Mouse (Mus musculus) retina, postnatal 1 day (tissue): Measurements from ENCODE around the gene Dok5.

Source experiments
- DNase-seq: peaks from one replicate; pipeline ENCODE4 v3.0.0-alpha.2; 2012

Dok5 gene

DNA sequence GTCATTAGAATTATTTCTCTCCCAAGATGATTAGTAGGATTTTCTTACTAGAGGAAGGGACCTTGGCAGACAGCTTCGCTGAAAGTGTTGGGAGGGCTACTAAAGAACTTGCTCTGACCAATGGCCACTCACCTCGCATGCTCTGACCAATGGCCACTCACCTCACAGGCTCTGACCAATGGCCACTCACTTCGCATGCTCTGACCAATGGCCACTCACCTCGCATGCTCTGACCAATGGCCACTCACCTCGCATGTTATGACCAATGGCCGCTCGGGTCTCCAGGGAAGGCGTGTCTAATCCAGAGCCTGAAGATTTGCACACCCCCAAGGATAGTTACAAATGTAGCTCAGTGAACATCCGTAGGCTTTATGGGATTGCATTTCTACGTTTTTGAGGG is 131.6 kb downstream of the Dok5 start:
- no peak for DNase-seq

DNA sequence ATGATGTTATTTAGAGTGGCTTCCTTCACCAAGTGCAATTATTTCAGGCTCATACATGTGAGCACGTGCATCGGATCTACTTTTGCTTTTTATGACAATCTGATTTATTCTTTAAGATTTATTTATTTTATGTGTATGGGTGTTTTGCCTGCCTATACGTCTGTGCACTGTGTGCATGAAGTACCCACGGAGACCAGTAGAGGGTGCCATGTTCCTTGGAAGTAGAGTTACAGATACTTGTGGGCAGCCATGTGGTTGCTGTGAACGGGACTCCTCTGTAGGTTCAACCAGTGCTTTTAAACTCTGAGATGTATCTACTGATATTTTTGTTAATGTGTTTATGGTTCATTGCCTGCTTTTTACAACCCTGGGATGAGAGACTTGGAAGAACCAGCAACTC is 132.4 kb downstream of the Dok5 start:
- peak; percentile 28 for DNase-seq

DNA sequence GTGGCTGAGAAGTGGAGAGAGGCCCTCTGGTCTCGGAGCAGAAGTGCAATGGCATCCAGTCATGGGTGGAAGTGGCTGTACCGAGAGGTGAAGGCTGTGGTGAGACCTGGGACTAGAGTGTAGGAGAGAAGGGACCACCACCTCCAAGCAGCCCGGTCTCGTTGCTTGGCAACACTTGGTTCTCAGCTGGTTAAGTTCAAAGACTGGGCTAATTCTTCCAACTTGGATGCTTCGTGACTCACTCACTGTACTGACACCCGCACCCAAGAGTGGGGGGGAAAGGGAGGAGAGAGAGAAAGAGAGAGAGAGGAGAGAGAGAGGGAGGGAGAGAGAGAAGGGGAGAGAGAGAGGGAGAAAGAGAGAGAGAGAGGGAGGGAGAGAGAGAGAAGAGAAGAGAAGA is 133.2 kb downstream of the Dok5 start:
- DNase-seq = no peak

DNA sequence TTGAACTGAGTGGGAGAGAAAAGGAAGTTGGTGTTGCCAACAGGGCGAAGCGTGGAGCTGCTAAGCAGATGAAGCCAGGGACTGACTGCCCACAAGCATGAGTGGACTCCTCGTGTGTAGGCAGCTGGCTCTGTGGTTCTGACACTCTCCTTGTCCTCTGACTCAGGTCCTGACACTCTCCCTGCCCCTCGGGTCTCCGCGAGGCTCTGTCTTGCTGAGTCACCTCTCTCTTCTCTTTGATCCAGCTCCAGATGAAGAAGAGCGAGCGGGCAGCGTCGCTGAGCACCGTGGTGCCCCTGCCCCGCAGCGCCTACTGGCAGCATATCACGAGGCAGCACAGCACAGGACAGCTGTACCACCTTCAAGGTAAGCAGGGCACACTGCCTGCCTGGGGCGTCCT is 139.0 kb downstream of the Dok5 start:
- no peak for DNase-seq

DNA sequence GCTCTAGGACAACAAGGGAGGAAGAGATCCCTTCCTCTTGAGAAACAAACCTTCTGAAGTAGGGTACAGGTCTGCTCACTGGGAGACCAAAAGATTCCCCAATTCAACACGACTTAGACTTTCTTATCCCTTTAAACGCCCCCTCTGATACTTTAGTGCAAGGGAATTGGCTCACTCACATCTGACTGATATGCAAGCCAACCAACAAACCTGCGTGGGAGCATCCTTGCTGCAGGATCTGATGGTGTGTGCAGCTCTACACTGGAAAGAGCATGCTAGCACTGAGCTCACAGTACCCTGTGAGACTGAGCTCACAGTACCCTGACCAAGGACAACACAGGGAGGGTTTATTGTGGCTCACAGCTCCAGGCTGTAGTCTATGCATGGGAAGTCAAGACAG is 139.9 kb downstream of the Dok5 start:
- no peak for DNase-seq

DNA sequence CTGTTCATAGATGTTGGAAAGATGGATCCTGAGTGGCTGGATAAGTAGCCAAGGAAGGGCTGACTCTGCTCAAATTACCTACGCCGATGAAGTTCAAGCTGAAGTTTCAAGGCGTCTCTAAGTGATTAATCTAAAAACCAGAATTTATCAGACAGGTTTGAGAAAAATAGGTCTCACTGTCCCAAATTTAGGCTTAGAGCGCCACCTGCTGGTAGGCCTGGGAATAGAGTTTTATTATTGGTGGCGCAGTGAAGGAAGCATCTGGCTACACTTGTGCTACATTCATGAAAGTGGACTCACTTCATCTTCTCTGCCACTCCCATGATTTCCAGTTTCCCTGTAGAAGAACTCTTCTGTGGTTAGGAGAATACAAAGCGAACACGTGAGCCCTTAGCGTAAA is 141.8 kb downstream of the Dok5 start:
- peak; percentile 76 for DNase-seq

DNA sequence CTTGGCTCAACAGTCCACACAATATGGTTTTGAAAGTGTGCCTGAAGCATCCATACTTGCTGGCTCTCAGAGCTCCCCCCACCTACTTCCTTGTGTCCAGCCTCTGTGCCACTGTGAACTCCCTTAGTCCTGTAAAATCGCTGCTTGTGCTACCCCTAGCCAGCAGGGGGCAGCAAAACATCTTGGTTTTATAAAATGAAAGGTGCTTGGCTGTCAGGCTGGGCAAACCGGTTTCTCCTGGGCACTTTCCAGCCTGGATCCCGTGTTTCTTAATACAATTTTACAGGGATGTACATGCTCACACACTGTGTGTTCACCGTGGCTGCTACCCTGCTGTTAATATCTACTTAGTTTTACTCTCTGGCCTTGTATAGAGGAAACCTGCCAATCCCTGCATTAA is 145.9 kb downstream of the Dok5 start:
- peak; percentile 88 for DNase-seq

DNA sequence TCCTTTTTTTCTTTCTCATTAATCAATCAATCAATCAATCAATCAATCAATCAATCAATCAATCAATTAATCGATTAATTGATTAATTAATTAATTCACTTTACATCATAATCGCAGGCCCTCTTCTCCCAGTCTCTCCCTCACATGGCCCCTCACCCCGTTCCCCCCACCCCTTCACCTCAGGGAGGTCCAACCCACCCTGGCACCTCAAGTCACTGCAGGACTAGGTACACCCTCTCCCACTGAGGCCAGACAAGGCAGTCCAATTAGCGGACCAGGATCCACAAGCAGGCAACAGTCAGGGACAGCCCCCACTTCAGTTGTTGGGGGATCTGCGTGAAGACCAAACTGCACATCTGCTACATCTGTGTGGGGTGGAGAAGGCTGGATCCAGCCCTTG is 146.3 kb downstream of the Dok5 start:
- no peak for DNase-seq

DNA sequence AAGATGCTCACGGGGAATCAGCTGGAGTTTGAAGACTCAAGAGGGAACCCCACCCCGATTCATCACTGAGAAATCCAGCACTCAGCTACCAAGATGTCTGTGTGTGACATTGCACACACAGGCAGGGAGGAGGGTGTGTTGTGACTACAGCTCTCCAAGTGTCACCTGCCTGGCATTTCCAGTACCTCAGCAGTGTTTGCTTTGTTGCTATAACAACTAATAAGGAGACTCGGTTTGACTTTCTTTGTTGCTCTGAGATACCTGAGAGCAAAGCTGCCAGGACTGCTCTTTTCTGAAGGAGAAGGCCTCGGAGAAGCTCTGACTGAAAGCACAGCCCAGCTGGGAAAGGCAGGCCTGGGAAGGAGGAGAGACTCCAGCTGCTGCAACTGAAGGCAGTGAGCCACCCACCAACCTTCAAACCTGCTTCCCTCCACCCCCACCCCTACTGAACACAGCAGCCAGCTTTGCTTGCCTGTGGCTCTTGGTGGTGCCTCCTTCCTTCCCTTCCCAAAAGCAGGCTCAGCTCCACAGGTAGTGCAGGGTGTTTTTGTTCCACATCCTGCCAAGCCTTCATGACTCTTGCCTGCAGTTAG is 152.7 kb downstream of the Dok5 start:
- DNase-seq = no peak

DNA sequence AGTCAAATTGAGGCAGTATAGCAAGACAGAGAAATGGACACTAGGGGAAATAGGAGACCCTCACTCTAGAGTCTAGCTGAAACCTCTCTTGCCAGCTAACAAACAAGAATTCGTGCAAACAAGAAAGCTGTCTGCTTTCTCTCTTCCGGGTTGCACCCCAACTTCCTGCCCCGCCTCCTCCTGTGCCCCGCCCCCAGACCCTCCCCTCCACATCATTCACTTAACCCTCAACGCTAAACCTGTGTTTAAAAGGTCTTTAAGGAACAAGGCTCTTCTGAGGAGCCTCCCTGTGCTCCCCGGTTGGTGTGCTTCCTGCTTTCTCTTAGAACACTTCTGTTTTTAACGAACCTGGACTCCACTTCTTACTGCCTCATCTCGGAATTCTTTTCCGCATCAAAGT is 156.4 kb downstream of the Dok5 start:
- DNase-seq = no peak

DNA sequence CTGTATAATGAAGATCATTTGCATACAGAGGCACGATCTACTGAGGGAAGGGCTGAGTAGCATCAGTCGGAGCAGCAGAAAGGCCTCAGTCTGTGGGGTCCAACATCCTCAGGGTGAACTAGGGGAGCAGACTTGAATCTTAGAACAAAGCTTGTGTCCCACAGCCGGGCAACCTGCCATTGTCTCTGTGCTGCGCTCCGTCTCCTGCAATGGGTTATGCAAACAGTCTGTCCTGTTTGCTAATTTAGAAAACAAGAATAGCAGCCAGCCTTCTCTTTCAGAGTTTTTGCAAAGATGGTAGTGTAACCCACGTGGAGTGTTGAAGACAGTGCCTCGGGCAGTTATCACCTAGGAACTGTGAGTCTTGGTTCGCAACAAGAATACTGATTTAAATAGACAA is 163.5 kb downstream of the Dok5 start:
- DNase-seq = no peak

DNA sequence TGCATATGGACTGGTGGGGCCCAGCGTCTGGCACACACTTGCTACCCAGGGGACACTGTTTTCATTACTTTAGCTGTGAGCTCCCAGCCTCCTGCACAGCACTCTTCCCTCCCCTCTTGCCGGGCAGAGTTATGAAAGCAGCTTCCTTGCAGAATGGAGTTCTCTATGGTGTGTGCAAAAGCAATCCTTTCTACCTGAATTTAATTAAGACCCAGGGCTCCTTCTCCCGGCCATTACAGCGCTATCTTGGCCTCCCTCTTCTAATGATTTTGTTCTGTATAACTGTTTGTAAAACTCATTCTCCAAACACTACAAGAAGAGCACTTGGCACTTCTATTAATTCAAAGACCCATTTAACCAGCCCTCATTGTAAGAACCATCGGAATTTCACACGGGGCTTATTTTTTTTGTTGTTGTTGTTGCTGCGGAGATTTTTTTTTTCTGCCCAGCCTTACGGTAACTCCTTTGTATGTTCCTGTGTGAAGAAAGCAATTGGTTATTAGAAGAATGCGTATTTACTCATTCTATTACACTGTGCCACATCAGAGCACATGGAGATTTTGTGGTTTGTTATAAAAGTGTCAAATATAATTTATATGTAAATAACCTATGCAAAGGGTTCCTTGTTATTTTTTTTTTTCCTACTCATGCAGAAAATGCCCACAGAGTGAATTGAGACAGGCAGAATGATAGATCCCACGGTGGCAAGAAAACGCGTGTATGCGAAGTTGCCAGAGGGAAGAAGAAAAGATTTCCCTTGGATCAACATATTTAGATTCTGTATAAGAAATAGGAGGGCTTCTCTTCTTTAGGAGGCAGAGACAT is 170.8 kb downstream of the Dok5 start:
- DNase-seq = no peak

DNA sequence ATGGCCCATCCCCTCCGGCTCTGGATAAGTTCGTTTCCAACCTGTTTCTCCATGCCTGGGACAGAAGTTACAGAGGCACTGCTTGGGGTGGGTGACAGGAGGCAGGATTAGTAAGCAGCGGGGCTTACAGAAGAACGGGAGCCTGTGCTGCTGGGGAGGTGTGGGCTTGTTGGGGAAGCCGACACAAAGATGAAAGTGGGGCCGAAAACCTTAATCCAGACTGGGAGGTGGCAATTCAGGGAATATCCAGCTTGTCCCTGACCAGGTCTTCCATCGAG is 171.4 kb downstream of the Dok5 start:
- no peak for DNase-seq

DNA sequence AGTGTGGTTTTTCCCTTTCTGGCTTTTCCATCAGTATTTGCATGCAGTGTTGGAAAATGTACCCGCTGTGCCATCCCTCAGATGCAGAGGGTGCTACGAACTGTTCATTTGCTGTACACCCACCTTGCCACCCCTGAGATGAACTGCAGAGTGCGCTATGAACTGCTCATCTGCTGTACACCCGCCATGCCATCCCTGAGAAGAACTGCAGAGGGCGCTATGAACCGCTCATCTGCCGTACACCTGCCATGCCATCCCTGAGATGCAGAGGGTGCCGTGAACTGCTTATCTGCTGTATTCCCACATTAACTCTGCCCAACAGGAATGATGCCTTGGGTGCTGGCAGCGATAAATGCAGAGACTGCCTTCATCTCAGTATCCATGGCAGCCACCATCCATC is 171.8 kb downstream of the Dok5 start:
- DNase-seq = no peak

DNA sequence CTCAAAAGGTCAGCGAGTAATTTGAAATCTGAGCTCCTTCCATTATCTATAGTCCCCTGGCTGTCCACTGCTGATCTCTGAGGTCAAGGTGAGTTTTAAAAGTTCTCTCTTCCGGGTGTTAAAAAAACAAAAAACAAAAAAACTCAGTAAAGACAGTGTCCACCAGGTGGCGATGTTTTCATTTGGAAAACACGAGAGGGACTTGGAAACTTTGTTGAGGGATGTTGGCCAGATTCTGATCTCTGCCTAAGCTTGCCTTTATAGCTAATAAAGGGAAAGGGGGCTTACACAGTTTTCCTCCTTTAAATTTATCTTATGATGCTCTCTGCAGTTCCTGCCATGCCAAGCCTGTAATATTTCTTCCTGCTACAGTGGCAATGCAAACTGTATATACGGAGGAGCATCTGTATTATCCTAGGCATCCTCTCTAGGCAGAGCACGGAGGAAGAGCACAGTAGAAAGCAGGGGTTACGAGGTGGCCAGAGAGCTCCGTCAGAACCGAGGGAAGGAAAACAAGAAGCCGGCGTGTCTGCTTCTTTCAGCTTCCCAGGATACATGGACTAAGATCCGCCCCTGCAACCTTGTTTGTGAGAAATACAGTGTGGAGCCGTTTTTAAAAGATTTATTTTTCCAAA is 181.1 kb downstream of the Dok5 start:
- peak; percentile 69 for DNase-seq

DNA sequence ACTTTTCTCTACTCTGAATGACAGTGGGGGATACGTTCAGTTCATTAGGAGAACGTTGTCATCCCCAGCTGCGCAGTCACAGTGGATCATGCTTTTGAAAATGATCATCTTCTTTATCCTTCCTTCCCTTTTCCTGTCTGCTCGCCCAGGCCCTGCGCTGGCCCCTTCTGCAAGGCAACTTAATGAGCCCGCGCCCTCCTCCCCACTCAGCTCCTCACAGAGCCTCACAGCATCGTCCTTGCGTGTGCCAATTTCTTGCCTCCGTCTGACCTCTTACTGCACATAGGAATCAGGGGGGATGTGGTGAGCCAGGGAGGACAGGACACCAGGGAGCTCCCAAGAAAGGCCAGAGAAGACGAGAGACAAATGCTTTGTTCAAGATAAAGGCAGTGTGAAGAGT is 182.3 kb downstream of the Dok5 start:
- DNase-seq = no peak

DNA sequence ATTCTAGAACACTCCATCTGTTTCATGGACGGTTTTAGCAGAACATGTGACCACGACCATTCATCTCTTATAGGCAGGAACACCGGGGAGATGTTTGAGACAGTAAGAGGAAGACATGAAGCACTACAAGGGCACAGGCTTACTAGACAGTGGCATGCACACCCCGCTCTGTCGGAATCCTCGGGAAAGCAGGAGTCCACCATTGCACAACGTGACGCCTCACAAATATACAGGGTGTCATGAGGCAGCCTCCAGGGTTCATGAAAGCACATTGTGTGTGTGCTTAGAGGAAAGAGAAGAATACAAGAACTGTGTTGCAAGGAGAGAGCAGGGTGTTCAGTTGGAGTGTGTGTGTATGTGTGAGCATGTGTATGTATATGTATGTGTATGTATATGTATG is 184.0 kb downstream of the Dok5 start:
- DNase-seq = no peak

DNA sequence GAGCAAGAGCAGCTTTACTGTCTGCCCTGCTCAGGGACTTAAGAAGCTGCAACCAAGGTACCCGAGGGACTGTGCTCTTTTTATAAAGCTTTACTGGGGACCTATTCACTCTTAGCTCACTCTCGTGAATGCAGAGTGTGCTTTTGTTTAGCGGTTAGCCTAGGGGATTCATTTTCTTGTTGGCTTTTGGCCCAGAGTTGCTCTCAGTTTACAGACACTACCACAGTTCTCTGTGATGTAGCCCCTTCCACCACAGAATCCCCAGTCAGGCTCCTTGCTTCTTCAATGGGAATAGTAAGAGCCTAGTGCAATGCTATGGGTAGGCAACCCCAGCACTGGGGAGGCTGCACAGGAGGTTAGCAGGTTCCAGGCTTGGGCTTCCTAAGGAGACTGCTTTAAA is 190.7 kb downstream of the Dok5 start:
- no peak for DNase-seq

DNA sequence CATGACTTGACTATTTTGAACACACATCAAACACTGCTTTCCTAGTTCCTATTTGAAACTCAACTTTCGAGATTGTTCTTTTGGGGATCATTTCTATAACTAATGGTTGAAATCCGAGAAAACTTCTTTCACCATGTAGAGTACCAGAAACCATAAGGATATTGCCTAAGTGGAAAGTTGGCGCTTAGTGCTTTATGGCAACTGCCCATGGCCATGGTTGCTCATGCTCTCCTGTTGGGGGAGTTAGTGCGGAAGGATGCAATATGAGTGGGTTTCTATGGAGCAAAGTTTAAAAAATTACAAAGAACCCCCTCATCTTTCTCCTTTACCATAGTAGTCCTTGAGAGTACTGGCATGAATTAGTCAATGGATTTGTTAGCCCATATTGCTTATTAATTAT is 192.5 kb downstream of the Dok5 start:
- no peak for DNase-seq

DNA sequence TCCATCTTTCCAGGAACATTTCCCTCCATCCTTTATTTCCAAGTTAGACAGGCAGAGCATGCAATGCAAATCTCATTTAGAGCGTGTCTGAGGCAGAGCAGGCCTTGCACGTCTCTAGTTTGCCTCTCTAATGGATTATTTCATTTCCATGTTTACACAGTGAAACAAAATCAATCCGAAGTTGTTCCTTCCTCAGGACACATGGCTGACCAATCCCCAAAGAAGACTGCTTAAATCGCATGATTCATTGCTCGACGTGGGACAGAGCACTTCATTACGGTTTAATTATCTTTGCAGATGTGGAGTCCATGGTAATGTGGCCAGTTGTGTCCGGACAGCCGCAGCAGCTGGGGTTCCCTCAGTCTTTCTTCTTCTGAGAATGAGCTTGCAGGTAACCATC is 194.6 kb downstream of the Dok5 start:
- no peak for DNase-seq
